Mouse (Mus musculus) ovary, adult 18-20 months (tissue): ENCODE results near the gene Tmem38b.

Source experiments
- DNase-seq: peaks from one replicate; pipeline ENCODE4 v3.0.0; 2022; ENCODE audit warnings: low spot score, mixed read lengths

The Tmem38b gene

GRCm38 (mm10) chr4:53884351-53885245, 58.8 kb downstream of the Tmem38b start:
- DNase-seq = no peak

GRCm38 (mm10) chr4:53886342-53887088, 60.7 kb downstream of the Tmem38b start:
- no peak for DNase-seq

GRCm38 (mm10) chr4:53895335-53895734, 69.5 kb downstream of the Tmem38b start:
- no peak for DNase-seq

GRCm38 (mm10) chr4:53896150-53896833, 70.4 kb downstream of the Tmem38b start:
- no peak for DNase-seq

GRCm38 (mm10) chr4:53900386-53900971, 74.6 kb downstream of the Tmem38b start:
- DNase-seq = peak; percentile 26

- DNase-seq = no peak
These were observed 78.5 kb downstream of the Tmem38b start for GRCm38 (mm10) chr4:53904335-53904734.

- no peak for DNase-seq
These were observed 79.7 kb downstream of the Tmem38b start for GRCm38 (mm10) chr4:53905537-53905936.

- DNase-seq = no peak
These were observed 81.2 kb downstream of the Tmem38b start for GRCm38 (mm10) chr4:53907071-53907470.
